Mouse (Mus musculus) liver, embryonic 14.5 days (tissue): ENCODE data around the gene Ppp2r1b. TPM values are rescaled to one million over a fixed set of nuclear protein-coding genes. Genes with fewer than 3 reads are reported as not detected.

Experiments used
- ATAC-seq: fragments of 200-750 bp; cut with Nextera tagmentation; 2 replicates; pipeline ENCODE4 v1.8.0; 2017; ENCODE audit warnings: moderate number of reproducible peaks, mild to moderate bottlenecking, moderate library complexity; ENCODE audit not compliant: insufficient read depth
- DNase-seq, 3 experiments: peaks; one replicate each; pipeline ENCODE4 v3.0.0-alpha.2; 2012 to 2013; ENCODE audit warnings: low read depth in 3 of 3, low spot score in 3 of 3
- H3K27ac ChIP-seq: fragments of 300-500 bp; sonication (generic); 2 replicates; pipeline ENCODE4 v1.5.1; 2014; ENCODE audit warnings: moderate library complexity, mild to moderate bottlenecking, control low read depth, inconsistent platforms
- H3K27me3 ChIP-seq: fragments of 300-500 bp; sonication (generic); 2 replicates; pipeline ENCODE4 v1.6.1; 2014; ENCODE audit warnings: mild to moderate bottlenecking, low read length, moderate library complexity; ENCODE audit not compliant: control insufficient read depth, insufficient read depth
- H3K36me3 ChIP-seq: fragments of 300-500 bp; sonication (generic); replicated peaks from 2 replicates; pipeline ENCODE4 v1.6.1; 2014; ENCODE audit warnings: low read depth; ENCODE audit not compliant: control insufficient read depth, insufficient read depth
- H3K4me1 ChIP-seq, 2 experiments: fragments of 200-500 bp in 1 of 2; fragments of 300-500 bp in 1 of 2; sonication (generic) in 1 of 2; replicated peaks; 2 replicates each; pipeline ENCODE4 v1.6.1; 2012 to 2014; ENCODE audit warnings: antibody characterized with exemption in 1 of 2, inconsistent platforms in 1 of 2, low read length in 1 of 2; ENCODE audit not compliant: control insufficient read depth in 2 of 2, insufficient read depth in 2 of 2
- H3K4me2 ChIP-seq: fragments of 300-500 bp; sonication (generic); 2 replicates; pipeline ENCODE4 v1.6.1; 2014; ENCODE audit warnings: low read depth, mild to moderate bottlenecking, control low read depth, moderate library complexity
- H3K4me3 ChIP-seq, 2 experiments: fragments of 200-500 bp in 1 of 2; fragments of 300-500 bp in 1 of 2; sonication (generic) in 1 of 2; 2 replicates each; pipeline ENCODE4 v1.5.1; 2012 to 2014; ENCODE audit warnings: low read depth in 2 of 2, low read length in 2 of 2, mild to moderate bottlenecking in 2 of 2, control low read depth in 1 of 2, inconsistent platforms in 1 of 2, moderate library complexity in 1 of 2; ENCODE audit not compliant: insufficient read depth in 1 of 2
- H3K9ac ChIP-seq: fragments of 300-500 bp; sonication (generic); replicated peaks from 2 replicates; pipeline ENCODE4 v1.6.1; 2014; ENCODE audit warnings: mild to moderate bottlenecking, control low read depth, moderate library complexity
- H3K9me3 ChIP-seq: fragments of 300-500 bp; sonication (generic); 2 replicates; pipeline ENCODE4 v1.6.1; 2016; ENCODE audit warnings: low read length, mixed read lengths; ENCODE audit not compliant: control insufficient read depth
- CTCF ChIP-seq: IDR thresholded peaks from 2 replicates; pipeline ENCODE4 v1.5.1; 2016; ENCODE audit warnings: antibody characterized with exemption, low read depth, control low read depth
- EP300 ChIP-seq: IDR thresholded peaks from 2 replicates; pipeline ENCODE4 v1.6.1; 2016; ENCODE audit warnings: antibody characterized with exemption, low read depth
- WGBS: fragments of 180-500 bp; shearing (Covaris S2); extraction: QIAGEN DNeasy Blood & Tissue Kit; methylation state at CpG from one replicate; pipeline ENCODE4 v1.1.7; 2014; ENCODE audit not compliant: insufficient replicate concordance; 5-methylcytosine and 5-hydroxymethylcytosine counted together
- polyA plus RNA-seq, 2 experiments: library from polyadenylated mRNA; depleted of rRNA in 1 of 2; stranded (reverse) in 1 of 2; unstranded in 1 of 2; fragments of >200 nt; fragmentation: Nextera tagmentation in 1 of 2; extraction: Ambion mirVana in 1 of 2; gene quantifications; 2 replicates each; pipeline versions ENCODE4 v1.2.1 to v1.2.3; 2012 to 2014

Gene Ppp2r1b
- polyA plus RNA-seq, 2 experiments: 27.7 to 69.1 TPM

DNA sequence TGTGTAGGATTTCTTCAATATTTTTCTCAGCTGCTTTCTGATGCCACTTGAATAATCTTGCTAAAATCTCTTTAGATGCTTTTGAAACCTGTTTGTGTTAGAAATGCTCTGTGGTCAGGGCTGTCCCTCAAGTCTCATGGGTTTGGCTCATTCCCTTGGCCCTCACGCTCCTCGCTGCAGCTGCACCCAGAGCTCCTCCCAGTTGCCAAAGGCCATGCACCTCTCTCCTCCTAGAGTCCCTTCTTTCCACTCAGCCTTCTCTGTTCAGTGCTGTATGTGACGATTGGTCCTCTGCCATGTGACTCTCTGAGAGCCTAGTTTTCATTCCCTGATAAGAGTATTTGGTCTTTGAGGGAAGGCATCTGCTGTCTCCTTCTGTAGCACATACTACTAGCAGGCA lies 32.3 kb downstream of the Ppp2r1b start:
- DNase-seq (no peak), ATAC-seq (no peak)
- Histone ChIP-seq H3K9me3 (no peaks in the 10 kb centered on the region), H3K9ac (no peak overlapping the region), H3K4me1 (no peaks in the 10 kb centered on the region), H3K27ac (no peak overlapping the region), H3K4me3 (no peak overlapping the region), H3K27me3 (no peaks in the 10 kb centered on the region), H3K4me2 (no peak overlapping the region), H3K36me3 (peaks cover 83% of the 10 kb centered on the region)
- 78% methylated on average over 3 of the region's 3 CpGs for WGBS
- TF ChIP-seq EP300 (no peak), CTCF (no peak)

DNA sequence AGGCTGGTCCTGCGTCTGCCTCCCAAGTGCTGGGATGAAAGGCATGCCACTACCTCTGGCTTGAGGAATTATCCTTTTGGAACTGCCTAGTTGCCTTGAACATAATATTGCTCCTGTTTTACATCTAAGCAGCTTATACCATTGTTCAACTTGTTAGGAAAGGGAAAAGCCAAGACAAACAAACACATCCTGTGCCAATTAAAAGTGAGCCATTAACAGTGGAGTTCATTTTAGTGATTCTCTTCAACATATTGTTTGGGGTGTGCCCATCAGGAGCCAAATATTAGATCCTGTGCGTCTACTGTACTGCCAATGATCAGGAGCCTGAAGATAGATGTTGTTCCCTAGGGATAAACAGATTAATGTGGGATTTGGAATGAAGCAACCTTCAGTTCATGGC lies 37.1 kb downstream of the Ppp2r1b start:
- no peak overlapping the region for H3K4me2 ChIP-seq
- peaks cover 50% of the 10 kb centered on the region for H3K36me3 ChIP-seq
- H3K27ac ChIP-seq: no peak overlapping the region
- ATAC-seq (no peak), DNase-seq (no peak)
- no peak overlapping the region for H3K4me3 ChIP-seq
- TF ChIP-seq CTCF (no peak), EP300 (no peak)
- H3K27me3 ChIP-seq: no peaks in the 10 kb centered on the region
- H3K4me1 ChIP-seq: no peaks in the 10 kb centered on the region
- WGBS: 85% methylated on average over 2 of the region's 2 CpGs
- H3K9ac ChIP-seq: no peak overlapping the region
- no peaks in the 10 kb centered on the region for H3K9me3 ChIP-seq

DNA sequence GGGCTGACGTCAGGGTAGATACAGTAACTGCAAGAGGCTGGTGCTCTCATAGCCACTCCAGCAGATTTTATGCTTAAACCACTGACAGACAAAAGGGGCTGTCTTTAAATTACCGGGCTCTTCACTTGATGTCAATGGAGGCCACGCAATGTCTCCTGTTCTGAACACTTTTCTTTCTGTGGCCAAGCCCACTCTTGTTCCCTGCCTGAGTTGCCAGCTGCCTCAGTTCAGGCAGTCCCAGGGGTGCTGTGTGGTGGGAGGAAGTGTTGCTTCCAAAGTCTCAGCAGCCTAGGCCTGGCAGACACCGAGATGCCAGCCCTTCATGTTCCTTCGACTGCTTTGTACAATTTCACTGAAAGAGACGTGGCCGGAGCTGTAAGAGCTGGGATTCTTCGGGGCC lies 39.0 kb downstream of the Ppp2r1b start:
- Histone ChIP-seq H3K4me1 (no peaks in the 10 kb centered on the region), H3K27me3 (no peaks in the 10 kb centered on the region), H3K4me2 (no peak overlapping the region), H3K9me3 (no peaks in the 10 kb centered on the region), H3K27ac (no peak overlapping the region), H3K9ac (no peak overlapping the region), H3K36me3 (peaks cover 31% of the 10 kb centered on the region), H3K4me3 (no peak overlapping the region)
- WGBS: 86% methylated on average over 8 of the region's 8 CpGs
- TF ChIP-seq CTCF (no peak), EP300 (no peak)
- ATAC-seq (no peak), DNase-seq (no peak)

DNA sequence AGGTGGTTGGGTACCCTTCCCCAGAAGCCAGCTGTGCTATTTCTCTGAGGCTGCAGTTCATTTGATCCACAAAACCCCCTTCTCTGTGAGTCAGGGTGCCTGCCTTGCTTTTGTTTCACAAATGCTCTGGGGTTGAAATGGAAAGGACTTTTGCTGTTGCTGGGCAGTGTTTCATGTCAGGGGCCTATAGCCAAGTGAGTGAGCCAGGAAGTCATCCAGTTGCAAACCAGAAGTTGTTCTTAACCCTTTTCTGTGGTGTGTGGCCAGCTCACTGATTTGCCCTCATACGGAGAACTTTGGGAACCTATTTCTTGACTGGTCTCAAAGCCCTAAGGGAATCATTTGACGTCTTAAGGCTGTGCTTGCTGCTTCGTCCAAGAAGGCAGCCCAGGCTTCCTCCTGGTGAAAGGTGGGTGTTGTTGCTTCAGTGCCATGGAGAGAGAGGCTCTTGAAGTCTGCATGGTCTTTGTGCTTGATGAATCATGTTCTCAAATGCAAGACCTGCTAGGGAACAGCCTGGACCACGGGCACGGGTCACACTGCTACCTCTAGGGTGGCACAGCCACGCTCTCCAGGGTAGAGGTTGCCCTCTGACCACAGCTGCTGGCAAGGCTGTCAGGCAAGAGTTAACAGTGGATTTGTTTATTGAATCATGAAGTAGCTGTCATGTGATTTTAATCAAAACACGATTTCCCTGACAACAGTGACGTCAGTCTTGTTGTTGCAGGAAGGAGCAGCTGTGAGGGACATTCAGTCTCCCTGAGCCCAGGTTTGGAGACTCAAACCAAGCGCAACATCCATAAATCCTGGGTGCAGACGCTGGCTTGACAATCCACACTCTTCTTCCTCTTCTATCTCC lies 39.9 kb downstream of the Ppp2r1b start:
- no peak for DNase-seq
- 76% methylated on average over 10 of the region's 10 CpGs for WGBS
- H3K9ac ChIP-seq: no peak overlapping the region
- no peak overlapping the region for H3K4me3 ChIP-seq
- ATAC-seq: no peak
- H3K36me3 ChIP-seq: peaks cover 23% of the 10 kb centered on the region
- H3K27ac ChIP-seq: no peak overlapping the region
- no peaks in the 10 kb centered on the region for H3K4me1 ChIP-seq
- no peak overlapping the region for H3K4me2 ChIP-seq
- H3K9me3 ChIP-seq: no peaks in the 10 kb centered on the region
- TF ChIP-seq EP300 (no peak), CTCF (no peak)
- H3K27me3 ChIP-seq: no peaks in the 10 kb centered on the region

DNA sequence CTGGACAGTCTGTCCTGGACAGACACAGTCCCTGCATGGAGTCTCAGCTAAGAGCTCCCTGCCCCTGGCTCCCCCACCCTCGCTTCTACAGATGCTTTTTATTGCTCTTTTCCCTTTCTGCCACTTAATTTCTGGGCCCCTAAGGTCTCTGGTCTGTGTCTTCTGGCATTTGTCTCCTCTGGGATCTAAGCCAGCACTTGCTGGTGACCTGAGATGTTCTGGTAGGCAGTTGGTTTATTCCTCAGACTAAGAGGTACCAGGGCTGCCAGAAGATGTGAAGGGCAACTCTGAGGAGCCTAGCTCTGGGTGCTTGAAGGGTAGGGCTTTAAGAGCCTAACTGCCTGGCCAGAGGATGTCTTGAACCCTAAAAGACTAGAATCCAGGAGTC lies 40.5 kb downstream of the Ppp2r1b start:
- H3K36me3 ChIP-seq: peaks cover 17% of the 10 kb centered on the region
- H3K4me1 ChIP-seq: no peaks in the 10 kb centered on the region
- H3K4me3 ChIP-seq: no peak overlapping the region
- WGBS: 58% methylated on average over 1 of the region's 1 CpGs
- TF ChIP-seq CTCF: no peak
- no peak for TF ChIP-seq EP300
- no peak overlapping the region for H3K4me2 ChIP-seq
- no peak for ATAC-seq
- H3K27ac ChIP-seq: no peak overlapping the region
- H3K9me3 ChIP-seq: no peaks in the 10 kb centered on the region
- no peak overlapping the region for H3K9ac ChIP-seq
- no peak for DNase-seq
- H3K27me3 ChIP-seq: no peaks in the 10 kb centered on the region
